Mouse (Mus musculus) stomach, embryonic 14.5 days (tissue): ENCODE data around the gene E130208F15Rik. TPM values are rescaled to one million over a fixed set of nuclear protein-coding genes. Genes with fewer than 3 reads are reported as not detected.

ENCODE experiments used
- ATAC-seq: fragments of 200-750 bp; cut with Nextera tagmentation; 2 replicates; pipeline ENCODE4 v1.8.0; 2017; ENCODE audit warnings: low read depth, moderate TSS enrichment; ENCODE audit not compliant: insufficient number of reproducible peaks, insufficient read depth, low FRiP score
- H3K27ac ChIP-seq: fragments of 300-500 bp; sonication (generic); 2 replicates; pipeline ENCODE4 v1.5.1; 2014; ENCODE audit warnings: mild to moderate bottlenecking, low read length, moderate library complexity, mixed read lengths
- H3K27me3 ChIP-seq: fragments of 300-500 bp; sonication (generic); 2 replicates; pipeline ENCODE4 v1.6.1; 2014; ENCODE audit warnings: low read length, control low read depth, mixed read lengths; ENCODE audit not compliant: control insufficient read depth, insufficient read depth
- H3K36me3 ChIP-seq: fragments of 300-500 bp; sonication (generic); 2 replicates; pipeline ENCODE4 v1.6.1; 2014; ENCODE audit warnings: mild to moderate bottlenecking, control low read depth, low read length, moderate library complexity, mixed read lengths; ENCODE audit not compliant: control insufficient read depth, insufficient read depth
- H3K4me1 ChIP-seq: fragments of 300-500 bp; sonication (generic); 2 replicates; pipeline ENCODE4 v1.6.1; 2014; ENCODE audit warnings: low read length, control low read depth, mixed read lengths; ENCODE audit not compliant: control insufficient read depth, insufficient read depth
- H3K4me2 ChIP-seq: fragments of 300-500 bp; sonication (generic); replicated peaks from 2 replicates; pipeline ENCODE4 v1.6.1; 2014; ENCODE audit warnings: low read depth, low read length, control low read depth
- H3K4me3 ChIP-seq: fragments of 300-500 bp; sonication (generic); 2 replicates; pipeline ENCODE4 v1.5.1; 2014; ENCODE audit warnings: low read depth, low read length, control low read depth
- H3K9ac ChIP-seq: fragments of 300-500 bp; sonication (generic); replicated peaks from 2 replicates; pipeline ENCODE4 v1.6.1; 2014; ENCODE audit warnings: low read depth, mild to moderate bottlenecking, control low read depth, low read length, moderate library complexity, mixed read lengths
- H3K9me3 ChIP-seq: fragments of 300-500 bp; sonication (generic); 2 replicates; pipeline ENCODE4 v1.6.1; 2016; ENCODE audit warnings: low read depth, low read length, control low read depth; ENCODE audit not compliant: control insufficient read depth
- WGBS: fragments of 180-500 bp; shearing (Covaris S2); extraction: QIAGEN DNeasy Blood & Tissue Kit; methylation state at CpG from one replicate; pipeline ENCODE4 v1.1.7; 2014; 5-methylcytosine and 5-hydroxymethylcytosine counted together
- polyA plus RNA-seq: library from polyadenylated mRNA; unstranded; fragments of >200 nt; fragmentation: Nextera tagmentation; extraction: Ambion mirVana; gene quantifications from 2 replicates; pipeline ENCODE4 v1.2.1, GENCODE M21; 2014

E130208F15Rik gene
- polyA plus RNA-seq, 1 experiment from 2014 or later, result not detected

DNA sequence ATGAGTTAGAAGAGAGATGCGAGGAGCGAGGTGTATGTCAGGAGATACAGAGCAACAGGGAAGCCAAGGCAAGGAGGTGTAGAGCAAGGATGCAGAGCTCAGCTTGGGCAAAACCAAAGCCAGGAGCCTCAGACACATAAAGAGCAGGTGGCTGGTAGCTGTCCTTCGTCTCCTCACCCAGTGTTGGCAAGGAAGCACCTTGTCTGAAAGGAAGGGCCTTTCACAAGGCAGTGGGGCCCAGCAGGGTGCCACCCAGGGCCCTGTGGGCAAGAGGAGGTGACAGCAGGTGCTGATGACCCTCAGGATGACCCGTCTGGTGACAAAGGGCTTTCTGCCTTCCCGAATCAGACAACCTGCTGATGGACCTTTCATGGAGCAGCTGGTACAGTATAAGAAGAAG is 13.0 kb downstream of the E130208F15Rik start:
- H3K9ac ChIP-seq, result no peak overlapping the region
- H3K27me3 ChIP-seq, result peaks cover 2% of the 10 kb centered on the region; the same call in 1 of the 2 replicates
- H3K27ac ChIP-seq, result no peak overlapping the region
- no peaks in the 10 kb centered on the region for H3K9me3 ChIP-seq
- no peak for ATAC-seq
- H3K4me3 ChIP-seq, result no peak overlapping the region
- 62% methylated on average over 5 of the region's 5 CpGs for WGBS
- H3K36me3 ChIP-seq, result no peaks in the 10 kb centered on the region
- peaks cover 10% of the 10 kb centered on the region for H3K4me1 ChIP-seq
- H3K4me2 ChIP-seq, result no peak overlapping the region

DNA sequence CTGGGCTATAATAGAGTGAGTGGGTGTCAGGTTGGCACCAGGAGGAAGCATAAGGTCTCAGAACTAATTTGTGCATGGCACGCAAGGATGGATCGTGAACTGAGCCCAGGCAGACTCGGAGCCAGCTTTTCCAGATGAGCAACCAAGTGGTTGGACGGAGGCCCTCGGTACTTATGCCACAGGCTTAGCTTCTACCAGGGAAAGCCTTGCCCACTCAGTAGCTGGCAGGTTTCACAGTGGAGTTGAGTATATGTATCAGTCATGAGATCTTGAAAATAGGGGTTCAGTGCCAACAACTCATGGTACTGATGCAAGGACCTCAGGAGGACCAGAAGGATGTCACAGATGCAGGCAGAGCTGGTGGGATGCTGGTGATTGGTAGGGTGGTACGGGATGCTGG is 14.1 kb downstream of the E130208F15Rik start:
- H3K4me1 ChIP-seq, result peaks cover 10% of the 10 kb centered on the region
- 79% methylated on average over 6 of the region's 6 CpGs for WGBS

DNA sequence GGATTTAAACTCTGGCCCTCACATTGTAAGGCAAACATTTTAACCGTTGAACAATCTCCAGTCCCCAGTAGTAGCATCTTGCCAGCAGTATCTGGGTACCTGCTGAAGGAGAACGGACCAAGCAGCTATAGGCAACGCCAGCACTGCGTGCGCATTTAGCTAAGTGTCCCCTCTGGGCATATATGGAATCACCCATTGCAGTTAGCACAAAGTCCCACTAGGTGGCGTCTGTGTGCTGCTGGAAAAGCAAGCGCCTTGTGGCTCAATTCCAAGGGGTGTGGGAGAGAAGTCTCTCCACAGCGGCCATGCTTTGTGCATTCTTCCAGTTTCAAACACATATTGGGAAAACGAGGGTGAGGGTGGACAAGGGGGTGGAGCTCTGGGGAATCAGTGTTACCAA is 14.8 kb downstream of the E130208F15Rik start:
- Histone ChIP-seq H3K27ac (no peak overlapping the region), H3K4me1 (peaks cover 10% of the 10 kb centered on the region), H3K9me3 (no peaks in the 10 kb centered on the region), H3K27me3 (peaks cover 2% of the 10 kb centered on the region; the same call in 1 of the 2 replicates), H3K4me3 (no peak overlapping the region), H3K4me2 (no peak overlapping the region), H3K36me3 (no peaks in the 10 kb centered on the region), H3K9ac (no peak overlapping the region)
- 3% methylated on average over 9 of the region's 9 CpGs for WGBS
- 0 out of 2 replicates have a peak, but pooled peaks have one; percentile 30 for ATAC-seq

More for the DNA sequence above, 14.1 kb downstream of the E130208F15Rik start:
- ATAC-seq, result no peak
- no peak overlapping the region for H3K9ac ChIP-seq
- H3K9me3 ChIP-seq, result no peaks in the 10 kb centered on the region
- no peak overlapping the region for H3K4me3 ChIP-seq
- H3K36me3 ChIP-seq, result no peaks in the 10 kb centered on the region
- no peak overlapping the region for H3K4me2 ChIP-seq
- no peak overlapping the region for H3K27ac ChIP-seq
- peaks cover 2% of the 10 kb centered on the region; the same call in 1 of the 2 replicates for H3K27me3 ChIP-seq

DNA sequence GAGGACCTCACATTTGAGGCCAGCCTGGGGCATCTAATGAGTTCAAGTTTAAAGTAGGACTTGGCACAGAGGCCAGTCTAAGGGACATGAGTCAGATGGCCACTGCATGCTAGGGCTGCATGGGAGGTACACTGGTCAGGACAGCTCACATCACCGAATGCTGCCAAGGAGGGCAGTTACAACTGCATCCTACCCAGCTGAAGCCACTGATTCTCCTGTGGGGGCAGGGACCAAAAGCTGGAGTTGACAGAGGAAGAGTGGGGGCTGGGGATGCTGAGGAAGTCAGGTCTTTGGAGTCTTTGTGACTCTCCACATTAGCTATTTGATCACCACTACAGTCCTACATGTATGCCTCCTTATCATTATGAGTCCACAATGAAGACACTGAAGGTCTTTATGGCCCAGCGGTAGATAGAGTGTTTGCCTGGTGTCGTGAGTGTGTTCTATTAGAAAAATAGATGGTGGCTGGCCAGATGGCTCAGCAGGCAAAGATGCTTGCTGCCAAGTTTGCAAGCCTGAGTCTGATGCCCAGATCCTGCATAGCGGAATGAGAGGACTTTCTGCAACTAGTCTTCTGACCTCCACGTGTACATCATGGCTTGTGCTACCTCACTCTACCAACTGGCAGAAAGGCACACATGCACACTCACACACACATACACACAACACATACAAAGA is 18.0 kb downstream of the E130208F15Rik start:
- Histone ChIP-seq H3K36me3 (no peaks in the 10 kb centered on the region), H3K4me3 (no peak overlapping the region), H3K27me3 (peaks cover 1% of the 10 kb centered on the region; the same call in 1 of the 2 replicates), H3K9me3 (no peaks in the 10 kb centered on the region), H3K4me1 (no peaks in the 10 kb centered on the region), H3K27ac (no peak overlapping the region), H3K4me2 (no peak overlapping the region), H3K9ac (no peak overlapping the region)
- peak; percentile 28; the same call in 1 of the 2 replicates for ATAC-seq
- 73% methylated on average over 5 of the region's 5 CpGs for WGBS

DNA sequence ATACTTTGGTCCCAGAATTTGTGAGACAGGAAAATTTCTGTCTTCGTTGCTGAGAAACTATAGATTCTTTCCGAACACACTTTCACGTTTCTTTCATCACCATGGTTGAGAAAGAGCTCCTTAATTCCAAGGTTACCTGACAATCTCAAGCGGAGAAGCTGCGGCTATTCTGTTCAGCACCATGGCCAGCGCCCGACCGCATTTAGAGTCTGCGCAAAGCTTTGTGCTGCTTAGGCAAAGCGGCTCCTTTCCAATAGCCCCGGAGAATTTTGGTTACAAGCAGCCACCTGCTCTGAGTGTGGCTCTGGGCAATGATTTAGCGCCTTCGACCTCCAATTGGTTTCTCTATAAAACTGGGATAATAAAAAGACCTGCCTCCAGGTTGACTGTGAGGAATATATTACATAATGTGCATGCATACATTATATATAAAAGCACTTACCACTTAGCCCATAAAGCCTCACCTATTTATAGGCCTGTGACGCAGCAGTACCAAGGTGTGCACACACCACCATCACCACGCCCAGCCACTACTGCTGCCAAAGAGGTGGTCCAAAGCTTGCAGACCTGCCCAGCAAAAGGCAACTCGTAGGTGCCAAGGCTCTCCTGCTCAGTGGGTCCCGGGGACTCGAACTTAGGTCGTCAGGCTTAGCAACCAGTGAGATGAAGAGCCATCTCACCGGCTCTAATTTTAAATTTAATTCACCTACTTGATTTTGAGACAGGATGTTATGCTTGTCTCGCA is 25.3 kb downstream of the E130208F15Rik start:
- H3K27ac ChIP-seq, result no peak overlapping the region
- H3K9me3 ChIP-seq, result no peaks in the 10 kb centered on the region
- H3K9ac ChIP-seq, result no peak overlapping the region
- H3K4me2 ChIP-seq, result no peak overlapping the region
- no peak for ATAC-seq
- H3K27me3 ChIP-seq, result 0 out of 2 replicates have a peak, but pooled peaks cover 5% of the 10 kb centered on the region
- no peak overlapping the region for H3K4me3 ChIP-seq
- H3K36me3 ChIP-seq, result no peaks in the 10 kb centered on the region
- no peaks in the 10 kb centered on the region for H3K4me1 ChIP-seq
- 25% methylated on average over 21 of the region's 21 CpGs for WGBS

DNA sequence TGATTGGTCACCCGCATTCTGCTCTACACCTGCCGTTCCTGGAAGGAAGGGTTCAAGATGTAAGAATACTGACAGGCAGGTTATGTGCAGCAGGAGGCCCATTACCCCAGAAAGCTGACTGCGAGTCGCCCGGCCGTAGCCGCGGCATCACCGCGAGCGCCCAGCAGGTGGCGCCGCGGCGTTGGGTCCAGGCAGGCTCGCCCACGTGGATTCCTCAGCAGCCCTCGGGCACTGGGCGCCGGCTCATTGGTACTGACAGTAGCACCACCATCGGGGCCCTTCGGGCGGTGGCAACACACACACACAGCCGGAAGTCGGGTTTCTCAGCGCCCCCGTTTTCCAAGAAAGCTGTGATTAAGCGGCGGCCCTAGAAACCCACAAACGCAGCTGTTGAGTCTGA is 26.3 kb downstream of the E130208F15Rik start:
- 2% methylated on average over 30 of the region's 30 CpGs for WGBS
- ATAC-seq, result no peak
- Histone ChIP-seq H3K36me3 (no peaks in the 10 kb centered on the region), H3K4me1 (no peaks in the 10 kb centered on the region), H3K4me2 (no peak overlapping the region), H3K9ac (no peak overlapping the region), H3K27ac (no peak overlapping the region), H3K4me3 (no peak overlapping the region), H3K9me3 (no peaks in the 10 kb centered on the region), H3K27me3 (0 out of 2 replicates have a peak, but pooled peaks cover 5% of the 10 kb centered on the region)

DNA sequence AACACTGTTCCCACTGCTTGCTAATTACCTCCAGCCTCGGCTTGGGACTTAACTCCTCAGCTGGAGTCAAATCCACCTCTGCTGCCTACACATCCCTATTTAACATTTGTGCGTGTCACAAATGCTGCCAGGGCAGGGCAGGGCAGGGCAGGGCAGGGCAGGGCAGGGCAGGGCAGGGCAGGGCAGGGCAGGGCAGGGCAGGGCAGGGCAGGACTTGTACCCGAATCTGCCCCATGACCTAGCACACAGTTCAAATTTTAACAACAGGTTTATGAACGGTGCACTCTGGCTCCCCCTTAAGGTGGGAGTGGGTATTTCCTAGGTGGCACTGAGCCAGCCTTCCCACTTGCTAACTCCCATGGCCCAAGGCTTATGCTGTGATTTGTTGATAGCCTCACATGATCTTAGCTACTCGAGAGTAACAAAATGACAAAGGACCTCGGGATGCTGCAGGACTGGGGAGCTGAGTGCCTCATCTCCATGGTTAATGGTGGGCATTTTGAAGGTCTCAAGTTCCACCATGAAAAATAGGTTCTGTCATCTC is 31.8 kb downstream of the E130208F15Rik start:
- Histone ChIP-seq H3K4me3 (no peak overlapping the region), H3K36me3 (peaks cover 9% of the 10 kb centered on the region), H3K9me3 (no peaks in the 10 kb centered on the region), H3K4me2 (no peak overlapping the region), H3K27me3 (0 out of 2 replicates have a peak, but pooled peaks cover 3% of the 10 kb centered on the region), H3K27ac (no peak overlapping the region), H3K9ac (no peak overlapping the region), H3K4me1 (no peaks in the 10 kb centered on the region)
- WGBS, result 15% methylated on average over 6 of the region's 6 CpGs
- ATAC-seq, result no peak

DNA sequence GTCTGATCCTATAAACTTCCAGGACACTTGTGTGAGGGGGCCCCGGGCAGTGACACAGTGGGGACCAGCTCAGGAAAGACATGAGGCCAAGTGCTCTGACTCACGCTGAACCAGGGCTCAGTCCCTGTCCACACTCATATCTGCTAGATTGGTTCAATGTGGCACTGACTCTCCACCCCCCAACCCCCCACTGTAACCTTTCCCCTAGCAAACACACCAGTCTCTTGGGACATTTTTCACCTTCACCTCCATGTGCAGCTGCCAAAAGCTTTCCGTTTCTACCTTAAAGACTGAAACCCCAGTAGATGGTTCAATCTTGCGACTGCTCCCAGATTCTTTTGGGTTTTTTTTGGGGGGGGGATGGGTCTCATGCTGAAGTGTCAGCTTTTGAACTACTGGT is 32.5 kb downstream of the E130208F15Rik start:
- Histone ChIP-seq H3K27me3 (no peaks in the 10 kb centered on the region), H3K9me3 (no peaks in the 10 kb centered on the region), H3K36me3 (peaks cover 9% of the 10 kb centered on the region), H3K9ac (no peak overlapping the region), H3K4me3 (no peak overlapping the region), H3K4me2 (no peak overlapping the region), H3K27ac (no peak overlapping the region), H3K4me1 (no peaks in the 10 kb centered on the region)
- no peak for ATAC-seq
- WGBS, result 64% methylated on average over 4 of the region's 4 CpGs
